Mouse (Mus musculus) large intestine, adult 2 months (tissue): Measurements from ENCODE around the gene Ap1g2. TPM values are rescaled to one million over a fixed set of nuclear protein-coding genes. Genes with fewer than 3 reads are reported as not detected.

Source experiments
- DNase-seq: peaks from one replicate; pipeline ENCODE4 v3.0.0-alpha.2; 2012; ENCODE audit warnings: low read depth, low spot score
- WGBS: fragments of 180-500 bp; shearing (Covaris S2); methylation state at CpG from one replicate; pipeline ENCODE4 v1.1.7; 2018; 5-methylcytosine and 5-hydroxymethylcytosine counted together
- polyA plus RNA-seq: library from polyadenylated mRNA; depleted of rRNA; stranded (reverse); fragments of >200 nt; gene quantifications from 2 replicates; pipeline ENCODE4 v1.2.3, GENCODE M21; 2012; rRNA removed

Gene Ap1g2
- polyA plus RNA-seq, 1 experiment: 64.5 TPM

DNA sequence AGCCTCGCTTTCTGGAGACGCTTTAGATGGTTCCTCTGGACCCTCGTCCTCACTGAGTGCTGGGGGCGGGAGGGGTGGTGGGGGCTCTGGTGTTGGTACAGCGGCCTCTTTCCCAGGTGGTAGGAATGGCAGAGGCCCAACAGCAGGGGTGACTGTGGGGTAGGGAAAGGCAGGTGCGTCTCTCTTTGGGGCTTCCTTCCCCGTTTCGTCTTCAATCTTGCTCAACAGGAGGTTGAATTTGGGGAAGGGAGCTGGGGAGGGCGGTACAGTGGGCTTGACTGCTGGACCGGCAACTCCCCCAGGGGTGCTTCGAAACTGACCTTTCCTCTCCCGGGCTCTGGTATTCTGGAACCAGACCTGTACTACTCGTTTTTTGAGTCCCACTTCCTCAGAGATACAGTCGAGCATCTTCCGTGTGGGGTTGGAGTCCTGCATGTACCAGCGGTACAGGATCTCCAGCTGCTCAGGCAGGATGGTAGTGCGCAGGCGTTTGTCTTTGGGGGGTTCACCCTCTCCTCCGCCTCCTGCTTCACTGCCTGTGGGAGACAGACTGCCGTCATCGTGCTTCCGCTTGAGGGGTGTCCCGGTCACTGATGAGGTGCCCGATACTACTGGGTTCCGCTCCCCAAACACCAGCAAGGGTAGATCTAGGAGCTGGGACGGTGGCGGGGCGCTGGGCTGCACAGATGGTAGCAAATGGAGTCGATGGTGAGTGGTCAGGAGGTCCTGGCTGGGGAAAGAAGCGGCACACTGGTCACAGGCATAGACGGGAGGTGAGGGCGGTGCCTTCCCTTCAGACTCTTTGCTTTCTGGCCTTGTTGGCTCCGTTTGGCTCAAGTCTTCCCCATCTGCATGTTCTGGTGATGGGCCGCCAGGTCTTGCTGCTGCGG, 41.7 kb downstream of the Ap1g2 start:
- DNase-seq: no peak
- 84% methylated on average over 35 of the region's 35 CpGs for WGBS

DNA sequence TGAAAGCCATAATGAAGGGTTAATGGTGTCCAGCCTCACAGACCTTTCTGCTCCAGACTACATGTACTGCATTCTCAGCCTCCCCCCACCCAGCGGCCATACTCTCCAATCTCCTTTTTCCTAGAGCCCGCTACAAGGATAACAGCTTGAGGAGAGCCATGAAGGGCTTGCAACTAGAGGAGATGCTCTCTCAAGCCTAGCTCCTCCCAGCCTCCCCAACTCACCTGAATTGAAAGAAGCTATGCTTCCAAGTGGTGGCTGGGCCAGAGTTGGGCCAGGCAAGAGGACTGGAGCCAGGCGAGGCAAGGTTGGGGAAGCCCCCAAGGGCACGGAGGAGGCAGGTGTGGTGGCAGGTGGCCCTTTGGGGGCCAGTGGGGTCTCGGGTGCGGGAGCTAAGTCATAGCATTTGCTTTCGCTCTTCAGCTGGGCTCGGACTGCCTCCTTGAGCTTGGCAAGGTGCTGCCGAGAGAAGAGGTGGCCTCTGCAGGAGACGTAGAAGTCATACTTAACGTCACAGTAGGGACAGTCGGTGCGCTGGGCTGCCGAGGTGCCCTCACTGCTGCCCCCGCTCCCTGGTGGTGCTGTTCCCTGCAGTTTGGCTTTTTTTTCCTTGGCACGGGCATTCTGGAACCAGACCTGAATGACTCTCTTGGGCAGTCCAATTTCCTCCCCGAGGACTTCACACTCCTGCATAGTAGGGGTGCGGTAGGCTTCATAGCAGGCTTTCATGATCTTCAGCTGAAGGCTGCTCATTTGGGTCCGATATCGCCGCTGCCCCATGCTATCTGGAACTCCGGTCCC, 42.6 kb downstream of the Ap1g2 start:
- DNase-seq: no peak
- WGBS: 89% methylated on average over 22 of the region's 22 CpGs

DNA sequence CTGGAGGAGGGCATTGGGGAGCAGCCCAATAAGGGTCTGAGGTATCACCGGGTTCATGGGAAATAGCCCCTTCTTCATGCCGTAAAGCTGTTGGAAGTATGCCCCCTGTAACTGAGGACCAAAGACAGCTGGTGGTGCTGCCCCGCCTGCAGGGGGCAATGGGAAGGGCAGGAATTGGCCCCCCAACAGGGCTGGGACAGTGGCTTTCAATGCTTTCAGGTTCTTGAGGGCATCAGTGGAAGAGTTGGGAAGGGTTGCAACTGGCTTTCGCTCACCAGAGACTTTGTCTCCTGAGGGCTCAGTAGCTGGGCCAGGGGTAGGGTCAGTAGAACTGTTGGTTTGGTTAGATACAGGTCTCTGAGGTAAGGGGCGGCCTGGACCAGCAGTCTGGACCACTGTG, 43.3 kb downstream of the Ap1g2 start:
- DNase-seq: no peak
- 86% methylated on average over 5 of the region's 5 CpGs for WGBS

DNA sequence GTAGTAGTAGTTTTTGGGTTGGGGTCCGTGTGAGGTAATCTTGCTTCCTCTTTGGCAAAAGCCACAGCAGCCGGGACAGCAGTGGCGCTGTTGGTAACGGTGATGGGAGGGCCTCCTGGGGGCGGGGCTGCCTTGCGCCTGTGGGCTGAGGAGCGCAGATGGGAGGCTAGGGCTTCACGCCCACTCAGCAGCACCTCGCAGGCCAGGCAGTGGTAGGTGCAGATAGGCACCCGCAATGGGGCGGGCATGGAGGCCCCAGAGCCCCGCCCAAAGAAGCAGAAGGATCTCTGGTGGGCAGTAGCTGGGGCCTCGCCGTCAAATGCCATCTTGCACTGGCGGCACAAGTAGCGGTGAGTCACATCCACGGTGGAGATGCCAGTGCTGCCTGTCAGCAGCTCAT, 43.8 kb downstream of the Ap1g2 start:
- no peak for DNase-seq
- 29% methylated on average over 17 of the region's 17 CpGs for WGBS

GRCm38 (mm10) chr14:55061845-55062244, 44.5 kb downstream of the Ap1g2 start:
- 42% methylated on average over 7 of the region's 7 CpGs for whole genome bisulfite sequencing

DNA sequence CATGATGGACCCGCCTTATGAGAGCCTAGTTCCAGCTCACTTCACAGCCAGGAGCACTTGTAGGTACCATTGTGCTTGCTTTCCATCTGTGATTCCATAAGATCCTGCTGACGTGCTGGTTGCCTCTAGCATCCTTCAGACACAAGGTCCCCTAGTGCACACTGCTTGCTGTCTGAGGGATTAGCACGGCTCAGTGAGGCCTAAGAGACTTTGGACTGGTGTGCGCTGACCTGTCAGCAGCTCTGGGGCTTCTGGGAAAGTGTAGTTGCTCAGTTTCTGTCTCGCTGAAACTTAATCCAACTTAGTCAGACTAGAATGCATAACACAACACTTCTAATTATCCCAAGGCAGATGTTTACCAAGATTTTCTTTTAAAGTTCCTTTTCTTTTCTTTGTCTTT, 46.5 kb downstream of the Ap1g2 start:
- 69% methylated on average over 5 of the region's 5 CpGs for WGBS
- DNase-seq: no peak

More at GRCm38 (mm10) chr14:55061845-55062244, 44.5 kb downstream of the Ap1g2 start:
- DNase-seq: no peak

- 78% methylated on average over 1 of the region's 1 CpGs for WGBS
Measured at GRCm38 (mm10) chr14:55059009-55059408, 47.4 kb downstream of the Ap1g2 start.

DNA sequence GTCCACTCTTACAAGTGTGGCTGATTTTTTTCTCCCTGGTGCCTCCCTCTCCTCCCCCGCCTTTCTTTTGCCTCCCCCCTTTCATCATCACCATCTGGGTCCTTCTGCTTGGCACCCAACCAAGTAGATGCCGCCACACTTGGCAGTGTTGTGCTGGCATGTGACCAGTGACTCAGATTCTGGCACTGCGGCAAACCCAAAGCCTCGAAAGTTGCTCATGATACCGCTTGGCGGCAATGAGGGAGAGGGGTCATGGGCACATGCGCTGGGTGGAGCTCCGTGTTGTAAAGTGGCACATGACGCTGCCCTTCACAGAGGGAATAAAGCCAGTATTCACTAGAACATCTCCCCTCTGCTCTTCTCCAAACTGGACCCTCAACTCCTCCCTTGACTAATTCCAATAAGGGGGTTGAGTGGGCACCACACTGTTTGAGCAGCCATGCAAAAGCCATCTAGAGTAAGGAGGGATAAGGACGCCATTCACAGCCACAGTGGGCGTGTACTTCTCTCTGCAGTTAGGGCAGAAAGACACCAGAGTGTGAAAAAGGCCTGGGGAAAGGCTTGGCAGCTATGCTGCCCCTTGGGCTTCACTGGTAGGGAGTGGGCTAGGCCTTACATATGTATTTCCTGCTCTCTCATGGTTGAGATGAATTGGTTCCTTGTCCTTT, 51.1 kb downstream of the Ap1g2 start:
- no peak for DNase-seq

More at GRCm38 (mm10) chr14:55059009-55059408, 47.4 kb downstream of the Ap1g2 start:
- no peak for DNase-seq

DNA sequence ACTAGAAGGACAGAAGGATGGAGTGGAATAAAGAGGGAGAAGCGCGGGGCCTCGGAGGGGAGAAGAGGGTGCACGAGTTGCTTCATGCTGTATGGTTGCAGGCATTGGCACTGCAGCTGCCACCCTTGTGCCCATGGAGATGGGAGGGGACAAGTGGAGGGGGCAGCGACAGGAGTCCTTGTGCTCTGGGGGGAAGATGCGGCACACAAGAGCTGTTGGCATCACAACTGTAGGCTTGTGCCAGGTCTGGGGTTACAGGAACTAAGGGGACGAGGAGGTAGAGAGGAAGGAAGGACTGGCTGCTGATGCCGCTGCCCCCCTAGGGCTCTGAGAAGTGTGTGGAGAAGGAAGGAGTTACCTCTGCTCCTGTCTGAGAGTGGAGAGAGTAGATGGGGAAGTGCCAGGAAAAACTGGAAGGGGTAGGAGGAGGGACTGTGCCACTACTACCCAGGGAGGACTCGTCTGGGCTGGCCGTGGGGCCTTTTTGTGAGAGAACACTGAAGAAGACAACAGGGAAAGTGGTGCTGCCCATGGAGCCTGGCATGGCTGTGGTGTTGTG, 52.1 kb downstream of the Ap1g2 start:
- WGBS: 75% methylated on average over 10 of the region's 10 CpGs

More for the DNA sequence above, 51.1 kb downstream of the Ap1g2 start:
- 45% methylated on average over 11 of the region's 11 CpGs for WGBS

GRCm38 (mm10) chr14:55053708-55054190, 52.6 kb downstream of the Ap1g2 start:
- no peak for DNase-seq
- WGBS: 81% methylated on average over 17 of the region's 17 CpGs

More for the DNA sequence above, 52.1 kb downstream of the Ap1g2 start:
- no peak for DNase-seq

- WGBS: 68% methylated on average over 4 of the region's 4 CpGs
- DNase-seq: no peak
Measured at GRCm38 (mm10) chr14:55053050-55053449, 53.3 kb downstream of the Ap1g2 start.

DNA sequence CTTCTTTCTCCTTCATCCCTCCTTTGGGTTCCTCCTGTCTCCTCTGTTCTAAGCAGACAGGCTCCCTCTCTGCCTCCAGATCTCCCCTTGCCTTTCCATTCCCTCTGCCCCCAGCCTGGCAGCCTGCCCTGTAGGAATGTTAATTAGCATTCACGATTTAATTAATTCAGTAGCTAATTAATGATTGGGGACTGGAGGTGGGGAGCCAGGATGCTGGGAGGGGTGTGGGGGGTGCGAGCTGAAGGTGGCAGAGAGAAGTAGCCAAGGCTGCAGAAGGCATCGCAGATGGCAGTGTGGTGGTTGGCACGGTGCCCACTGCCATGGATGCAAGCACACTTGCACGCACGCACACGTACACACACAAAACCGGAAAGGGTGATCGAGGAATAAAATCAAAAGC, 53.9 kb downstream of the Ap1g2 start:
- DNase-seq: no peak
- 82% methylated on average over 9 of the region's 9 CpGs for WGBS

Other genes with a start within 250 kb of the Ap1g2 start
- gene Homez, start 235.6 kb downstream of the Ap1g2 start, polyA plus RNA-seq: 2.5 and 3.4 TPM in 2 replicates
- gene Ppp1r3e, start 229.0 kb downstream of the Ap1g2 start, polyA plus RNA-seq: 9.1 and 11.2 TPM in 2 replicates
- gene Bcl2l2, start 223.2 kb downstream of the Ap1g2 start, polyA plus RNA-seq: 31.6 and 48.3 TPM in 2 replicates
- 0.74 TPM in 1 of 2 replicates, not detected in the other for gene Gm20521, start 223.2 kb downstream of the Ap1g2 start, polyA plus RNA-seq
- gene Pabpn1, start 214.1 kb downstream of the Ap1g2 start, polyA plus RNA-seq: 77.8 and 112 TPM in 2 replicates
- 11.3 and 11.7 TPM in 2 replicates for gene Slc22a17, start 193.5 kb downstream of the Ap1g2 start, polyA plus RNA-seq
- 3.0 and 3.5 TPM in 2 replicates for gene Efs, start 180.5 kb downstream of the Ap1g2 start, polyA plus RNA-seq
- gene Il25, start 173.9 kb downstream of the Ap1g2 start, polyA plus RNA-seq: 0.21 and 0.50 TPM in 2 replicates
- 1.0 and 1.8 TPM in 2 replicates for gene Cmtm5, start 170.3 kb downstream of the Ap1g2 start, polyA plus RNA-seq
- gene Myh6, start 139.7 kb downstream of the Ap1g2 start, polyA plus RNA-seq: 0.01 and 0.07 TPM in 2 replicates
- gene Gm17428, start 129.7 kb downstream of the Ap1g2 start, polyA plus RNA-seq: not detected in 2 replicates
- 0.19 and 0.22 TPM in 2 replicates for gene Myh7, start 112.0 kb downstream of the Ap1g2 start, polyA plus RNA-seq
- gene Ngdn, start 91.1 kb downstream of the Ap1g2 start, polyA plus RNA-seq: 17.9 and 18.3 TPM in 2 replicates
- gene Zfhx2, start 14.3 kb downstream of the Ap1g2 start, polyA plus RNA-seq: 1.4 and 1.7 TPM in 2 replicates
- gene Thtpa, start 11.8 kb downstream of the Ap1g2 start, polyA plus RNA-seq: 7.2 and 7.5 TPM in 2 replicates
- gene Jph4, start 10.3 kb upstream of the Ap1g2 start, polyA plus RNA-seq: 0.52 and 0.92 TPM in 2 replicates
- not detected in 2 replicates for gene Dhrs2, start 115.4 kb upstream of the Ap1g2 start, polyA plus RNA-seq